Mouse (Mus musculus) left cerebral cortex, adult 18-20 months (tissue): Measurements from ENCODE around the gene Cyp4a32. TPM values are rescaled to one million over a fixed set of nuclear protein-coding genes. Genes with fewer than 3 reads are reported as not detected.
"Not testable (repeated sequence)": the region's sequence is repeated elsewhere in the genome, so short reads cannot be mapped to it uniquely, and the experiment has no call there.

Experiments used
- DNase-seq, 2 experiments: peaks; one replicate each; pipeline ENCODE4 v3.0.0; 2021 to 2022; ENCODE audit warnings: low spot score in 2 of 2, mixed read lengths in 1 of 2
- total RNA-seq, 2 experiments: library from RNA; stranded (reverse); gene quantifications; 2 replicates each; pipeline ENCODE4 v1.2.3; 2021

The Cyp4a32 gene
- total RNA-seq, 2 experiments from 2014 or later = not detected

DNA sequence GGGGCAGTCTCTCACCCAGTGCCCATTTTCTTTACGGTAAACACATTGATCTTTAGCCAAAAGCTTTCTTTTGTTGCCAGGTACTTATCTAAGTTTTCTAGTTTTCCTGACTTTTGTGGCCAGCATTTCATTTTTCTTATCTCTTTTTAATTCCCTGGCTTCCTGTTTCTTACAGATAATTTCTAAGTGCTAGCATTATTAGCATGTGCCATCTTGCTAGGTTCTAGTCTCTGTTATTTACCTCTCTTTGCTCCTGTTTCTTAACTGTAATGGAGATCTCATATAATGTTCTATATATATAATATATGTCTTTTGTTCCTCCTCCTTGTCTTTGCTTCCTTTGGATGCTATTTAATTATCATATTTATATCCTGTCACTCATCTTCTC, 55.8 kb downstream of the Cyp4a32 start:
- DNase-seq = not testable (repeated sequence)

DNA sequence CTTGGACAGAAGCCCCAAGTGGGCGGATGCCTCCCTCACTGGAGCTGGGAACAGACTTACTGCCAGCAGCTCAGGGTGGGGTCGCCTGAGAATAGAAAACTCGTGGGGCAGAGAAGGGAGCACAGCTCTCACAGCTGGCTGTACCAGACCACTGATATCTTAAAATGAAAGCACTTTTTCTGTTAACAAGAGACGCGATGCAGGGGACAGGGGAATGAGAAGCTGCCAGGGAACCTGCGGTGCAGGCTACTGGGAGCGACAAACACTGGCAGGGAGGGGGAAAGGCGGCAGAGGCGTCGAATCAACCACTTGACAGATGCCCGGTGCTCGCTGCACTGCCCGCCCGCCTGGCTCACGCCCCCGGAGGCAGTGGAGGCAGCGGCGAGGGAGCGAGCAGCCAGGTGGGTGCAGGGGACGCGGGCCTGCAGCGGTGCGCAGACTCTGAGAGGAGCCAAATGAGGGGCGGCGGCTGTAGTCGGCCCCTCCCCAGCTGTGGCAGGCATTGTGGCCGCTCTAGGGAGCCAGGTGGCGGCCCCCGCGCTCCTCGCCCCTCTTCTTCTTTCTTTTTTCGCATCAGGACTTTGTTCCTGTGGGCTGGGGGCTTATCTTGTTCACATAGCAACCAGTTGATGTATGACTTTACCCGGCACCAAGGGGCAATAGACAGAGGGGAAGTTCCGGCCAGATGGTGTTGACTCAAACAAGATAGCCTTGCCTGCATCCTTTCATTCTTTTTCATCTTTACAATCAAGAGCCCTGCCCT, 56.5 kb downstream of the Cyp4a32 start:
- DNase-seq = peak; percentile 38 to 60

DNA sequence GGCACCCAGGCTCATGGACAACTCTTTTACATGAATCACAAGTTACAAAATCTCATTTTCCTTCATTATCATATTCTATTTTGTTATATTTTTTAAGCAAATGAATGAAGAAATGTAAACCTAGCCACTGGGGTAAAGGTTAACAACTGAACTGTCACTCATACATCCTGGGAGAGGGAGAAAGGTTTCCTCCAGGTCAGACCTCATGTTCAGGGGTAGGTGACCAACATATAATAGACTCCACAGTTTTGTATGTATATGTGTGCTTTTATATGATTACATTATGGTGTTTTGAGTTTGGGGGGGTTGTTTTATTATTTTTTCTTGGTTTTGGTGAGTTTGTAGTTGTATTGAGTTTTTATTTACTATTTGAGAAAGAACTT, 57.1 kb downstream of the Cyp4a32 start:
- DNase-seq = no peak

DNA sequence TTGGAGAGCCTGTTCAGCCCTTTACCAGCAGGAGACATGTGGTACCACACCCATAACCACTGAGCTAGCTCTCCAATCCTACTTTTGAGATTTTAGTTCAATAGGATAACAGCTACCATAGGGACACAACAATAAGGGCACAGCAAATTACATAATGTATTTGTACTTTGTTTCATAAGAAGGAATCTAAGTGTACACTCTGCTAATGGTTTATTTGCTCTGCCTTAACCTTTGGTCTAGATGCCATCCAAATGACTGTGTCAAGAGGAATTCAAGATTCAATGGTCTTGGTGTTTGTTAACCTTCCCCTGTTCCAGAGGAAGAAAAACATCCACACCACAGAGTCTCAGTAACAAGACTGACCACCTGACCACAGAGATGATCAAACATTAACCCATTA, 58.4 kb downstream of the Cyp4a32 start:
- no peak for DNase-seq

Other genes with a start within 250 kb of the Cyp4a32 start
- under 1 TPM in 1 of 2 experiments, not detected in 1; 0.30 TPM for gene Cyp4a12b, start 189.3 kb upstream of the Cyp4a32 start, total RNA-seq
- not detected for gene Cyp4a30b, start 148.4 kb upstream of the Cyp4a32 start, total RNA-seq
- gene Cyp4a14, start 104.8 kb upstream of the Cyp4a32 start, total RNA-seq = not detected
- gene Cyp4a10, start 82.7 kb upstream of the Cyp4a32 start, total RNA-seq = not detected
- gene Cyp4a31, start 37.3 kb upstream of the Cyp4a32 start, total RNA-seq = not detected
- 1 to 10 TPM; 1.9 to 2.0 TPM for gene Cyp4b1, start 46.8 kb downstream of the Cyp4a32 start, total RNA-seq
- 10 to 100 TPM; 49.7 to 55.4 TPM for gene Efcab14, start 136.8 kb downstream of the Cyp4a32 start, total RNA-seq
- gene Tex38, start 180.0 kb downstream of the Cyp4a32 start, total RNA-seq = not detected
- gene Atpaf1, start 183.8 kb downstream of the Cyp4a32 start, total RNA-seq = 10 to 100 TPM; 75.2 to 86.0 TPM
- gene Mob3c, start 227.1 kb downstream of the Cyp4a32 start, total RNA-seq = 1 to 10 TPM; 4.0 to 6.7 TPM
- 10 to 100 TPM; 29.6 to 39.5 TPM for gene Mknk1, start 238.2 kb downstream of the Cyp4a32 start, total RNA-seq